Mouse (Mus musculus) embryonic facial prominence, embryonic 14.5 days (tissue): ENCODE results near the gene Chst8. TPM values are rescaled to one million over a fixed set of nuclear protein-coding genes. Genes with fewer than 3 reads are reported as not detected.

ENCODE experiments used
- ATAC-seq: fragments of 200-750 bp; cut with Nextera tagmentation; 2 replicates; pipeline ENCODE4 v1.8.0; 2017; ENCODE audit warnings: low read depth, moderate number of reproducible peaks, moderate TSS enrichment
- DNase-seq: peaks from one replicate; pipeline ENCODE4 v3.0.0-alpha.2; 2015; ENCODE audit warnings: low spot score
- H3K27ac ChIP-seq: fragments of 300-500 bp; sonication (generic); replicated peaks from 2 replicates; pipeline ENCODE4 v1.5.1; 2014; ENCODE audit warnings: low read depth, mild to moderate bottlenecking, low read length, moderate library complexity
- H3K27me3 ChIP-seq: fragments of 300-500 bp; sonication (generic); replicated peaks from 2 replicates; pipeline ENCODE4 v1.6.1; 2014; ENCODE audit warnings: low read length; ENCODE audit not compliant: control insufficient read depth, insufficient read depth
- H3K36me3 ChIP-seq: fragments of 300-500 bp; sonication (generic); 2 replicates; pipeline ENCODE4 v1.6.1; 2014; ENCODE audit warnings: low read length, mixed read lengths; ENCODE audit not compliant: control insufficient read depth, insufficient read depth
- H3K4me1 ChIP-seq: fragments of 300-500 bp; sonication (generic); 2 replicates; pipeline ENCODE4 v1.6.1; 2014; ENCODE audit warnings: antibody characterized with exemption, low read length; ENCODE audit not compliant: control insufficient read depth, insufficient read depth
- H3K4me2 ChIP-seq: fragments of 300-500 bp; sonication (generic); 2 replicates; pipeline ENCODE4 v1.6.1; 2014; ENCODE audit warnings: low read depth, mild to moderate bottlenecking, low read length, moderate library complexity, mixed read lengths
- H3K4me3 ChIP-seq: fragments of 300-500 bp; sonication (generic); 2 replicates; pipeline ENCODE4 v1.5.1; 2014; ENCODE audit warnings: low read depth, mild to moderate bottlenecking, low read length
- H3K9ac ChIP-seq: fragments of 300-500 bp; sonication (generic); 2 replicates; pipeline ENCODE4 v1.6.1; 2014; ENCODE audit warnings: low read depth, mild to moderate bottlenecking, low read length, moderate library complexity, mixed read lengths
- H3K9me3 ChIP-seq: fragments of 300-500 bp; sonication (generic); 2 replicates; pipeline ENCODE4 v1.6.1; 2016; ENCODE audit warnings: low read length; ENCODE audit not compliant: control insufficient read depth
- WGBS: fragments of 180-500 bp; shearing (Covaris S2); extraction: QIAGEN DNeasy Blood & Tissue Kit; methylation state at CpG from one replicate; pipeline ENCODE4 v1.1.7; 2014; 5-methylcytosine and 5-hydroxymethylcytosine counted together
- polyA plus RNA-seq: library from polyadenylated mRNA; unstranded; fragments of >200 nt; fragmentation: Nextera tagmentation; extraction: Ambion mirVana; gene quantifications from 2 replicates; pipeline ENCODE4 v1.2.1, GENCODE M21; 2014

Chst8 gene
- polyA plus RNA-seq, 1 experiment from 2014 or later: 5.3 TPM

- DNase-seq: no peak
- no peaks in the 10 kb centered on the region for H3K4me1 ChIP-seq
- no peaks in the 10 kb centered on the region for H3K27me3 ChIP-seq
- H3K27ac ChIP-seq: no peak overlapping the region
- no peak overlapping the region for H3K9ac ChIP-seq
- no peaks in the 10 kb centered on the region for H3K9me3 ChIP-seq
- H3K4me2 ChIP-seq: no peak overlapping the region
- 67% methylated on average over 4 of the region's 4 CpGs for WGBS
- 0 out of 2 replicates have a peak, but pooled peaks have one; percentile 13 for ATAC-seq
- no peaks in the 10 kb centered on the region for H3K36me3 ChIP-seq
- H3K4me3 ChIP-seq: no peak overlapping the region
These were observed 119.4 kb downstream of the Chst8 start for GRCm38 (mm10) chr7:34693072-34693471.

DNA sequence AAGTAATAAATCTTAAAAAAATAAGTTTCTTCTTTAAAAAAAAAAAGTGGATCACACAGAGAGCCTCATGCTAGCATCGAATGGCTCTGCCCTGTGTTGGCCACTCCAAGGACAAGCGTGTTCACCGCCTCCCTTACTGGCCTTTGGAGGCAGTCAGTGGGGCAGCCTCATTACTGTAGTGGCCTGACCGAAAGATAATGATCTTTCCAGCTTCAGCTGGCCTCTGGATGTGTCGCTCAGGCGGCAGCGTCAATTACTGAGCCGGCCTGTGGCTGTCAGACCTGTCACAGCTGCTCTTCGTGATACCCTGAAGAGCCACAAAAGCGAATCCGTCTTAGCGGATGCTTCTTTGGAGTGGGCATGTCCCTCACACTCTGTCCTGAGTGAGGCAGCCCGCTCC lies 122.4 kb downstream of the Chst8 start:
- WGBS: 54% methylated on average over 13 of the region's 13 CpGs
- no peaks in the 10 kb centered on the region for H3K9me3 ChIP-seq
- H3K4me3 ChIP-seq: no peak overlapping the region
- H3K27ac ChIP-seq: no peak overlapping the region
- H3K9ac ChIP-seq: no peak overlapping the region
- no peak for ATAC-seq
- H3K27me3 ChIP-seq: 0 out of 2 replicates have a peak, but pooled peaks cover 6% of the 10 kb centered on the region
- DNase-seq: peak; percentile 45
- H3K4me1 ChIP-seq: no peaks in the 10 kb centered on the region
- H3K4me2 ChIP-seq: no peak overlapping the region
- no peaks in the 10 kb centered on the region for H3K36me3 ChIP-seq

DNA sequence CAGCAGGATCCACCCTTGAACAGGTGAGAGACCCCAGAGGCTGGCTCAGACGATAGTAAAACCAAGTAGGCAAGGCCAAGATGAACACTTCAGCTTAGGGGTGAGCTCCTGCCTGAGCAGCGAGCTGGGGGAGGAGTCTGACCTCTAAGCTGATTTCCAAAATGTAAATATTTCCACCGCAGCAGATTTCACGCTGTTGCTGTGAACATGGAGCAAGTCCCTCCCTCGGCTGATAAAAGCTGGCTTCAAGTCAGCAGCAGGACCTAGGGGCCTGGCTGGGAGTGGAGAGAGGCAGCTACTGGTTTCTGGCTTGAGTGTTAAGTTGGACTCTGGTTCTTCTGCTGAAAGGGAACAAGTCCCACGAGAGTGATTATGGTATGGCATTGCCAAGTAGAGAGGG lies 123.5 kb downstream of the Chst8 start:
- DNase-seq: peak; percentile 69
- H3K27ac ChIP-seq: no peak overlapping the region
- H3K4me1 ChIP-seq: no peaks in the 10 kb centered on the region
- H3K4me2 ChIP-seq: no peak overlapping the region
- no peak for ATAC-seq
- H3K36me3 ChIP-seq: no peaks in the 10 kb centered on the region
- no peaks in the 10 kb centered on the region for H3K9me3 ChIP-seq
- WGBS: 25% methylated on average over 5 of the region's 6 CpGs
- no peak overlapping the region for H3K9ac ChIP-seq
- H3K4me3 ChIP-seq: no peak overlapping the region
- 0 out of 2 replicates have a peak, but pooled peaks cover 6% of the 10 kb centered on the region for H3K27me3 ChIP-seq

DNA sequence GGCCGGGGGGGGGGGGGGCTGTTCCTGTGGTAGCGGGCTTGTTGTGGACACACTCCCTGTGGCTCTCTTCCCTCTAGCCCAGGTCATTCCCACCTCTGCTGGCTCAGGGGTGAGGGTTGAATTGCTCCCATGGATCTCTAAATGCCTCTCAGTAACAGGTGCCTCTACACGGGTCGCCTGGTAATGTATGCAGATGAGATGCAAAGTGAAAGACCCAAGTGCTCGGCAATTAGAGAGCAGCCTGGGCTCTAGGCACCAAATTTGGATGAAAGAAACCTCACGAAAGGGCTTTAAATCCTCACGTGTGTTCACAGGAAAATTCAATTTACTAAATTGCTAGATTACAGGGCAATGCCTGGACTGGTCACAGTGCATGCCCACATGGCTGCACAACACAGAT lies 126.7 kb downstream of the Chst8 start:
- ATAC-seq: no peak
- Histone ChIP-seq H3K9ac (no peak overlapping the region), H3K27ac (no peak overlapping the region), H3K36me3 (no peaks in the 10 kb centered on the region), H3K4me2 (no peak overlapping the region), H3K4me1 (no peaks in the 10 kb centered on the region), H3K27me3 (0 out of 2 replicates have a peak, but pooled peaks cover 9% of the 10 kb centered on the region), H3K9me3 (no peaks in the 10 kb centered on the region), H3K4me3 (no peak overlapping the region)
- 49% methylated on average over 7 of the region's 7 CpGs for WGBS
- no peak for DNase-seq

GRCm38 (mm10) chr7:34685176-34685575 lies 127.3 kb downstream of the Chst8 start:
- WGBS: 56% methylated on average over 4 of the region's 4 CpGs
- Histone ChIP-seq H3K4me2 (no peak overlapping the region), H3K27me3 (0 out of 2 replicates have a peak, but pooled peaks cover 10% of the 10 kb centered on the region), H3K9me3 (no peaks in the 10 kb centered on the region), H3K36me3 (no peaks in the 10 kb centered on the region), H3K27ac (no peak overlapping the region), H3K4me1 (no peaks in the 10 kb centered on the region), H3K9ac (no peak overlapping the region), H3K4me3 (no peak overlapping the region)
- DNase-seq (no peak), ATAC-seq (no peak)

DNA sequence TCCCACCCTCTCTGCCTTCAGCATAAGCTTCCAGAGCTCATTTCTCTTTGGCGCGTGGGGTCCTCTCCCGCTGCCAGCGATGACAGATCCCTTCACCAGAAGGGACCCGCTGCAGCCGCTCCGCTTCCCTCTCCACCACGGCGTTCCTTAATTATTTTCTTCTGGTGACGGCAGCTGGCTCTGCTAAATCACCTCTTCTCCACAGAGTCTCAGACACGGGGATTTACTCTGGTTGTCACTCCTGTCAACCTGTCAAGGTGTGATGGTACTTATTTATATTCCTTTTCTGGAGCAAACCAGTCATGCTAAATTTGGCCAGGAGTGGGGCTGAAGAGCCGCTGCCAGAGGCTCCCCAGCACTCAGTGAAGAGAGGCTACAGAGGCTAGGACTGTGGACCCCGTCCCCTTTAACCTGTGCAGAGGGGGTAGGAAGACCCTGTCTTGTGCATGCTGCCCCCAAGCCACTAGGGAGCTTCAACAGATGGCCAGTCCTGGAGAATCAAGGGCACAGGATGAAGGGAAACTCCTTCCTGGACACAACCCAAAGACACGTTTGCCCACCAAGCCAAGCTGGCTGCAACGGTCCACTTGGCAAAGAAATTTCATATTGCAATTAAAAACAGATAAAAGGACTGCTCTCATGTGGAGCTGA lies 131.6 kb downstream of the Chst8 start:
- no peaks in the 10 kb centered on the region for H3K4me1 ChIP-seq
- no peaks in the 10 kb centered on the region for H3K36me3 ChIP-seq
- H3K27me3 ChIP-seq: peaks cover 6% of the 10 kb centered on the region
- no peak overlapping the region for H3K27ac ChIP-seq
- 39% methylated on average over 15 of the region's 15 CpGs for WGBS
- DNase-seq: no peak
- no peak overlapping the region for H3K9ac ChIP-seq
- no peak overlapping the region for H3K4me3 ChIP-seq
- H3K9me3 ChIP-seq: no peaks in the 10 kb centered on the region
- H3K4me2 ChIP-seq: no peak overlapping the region
- ATAC-seq: no peak

DNA sequence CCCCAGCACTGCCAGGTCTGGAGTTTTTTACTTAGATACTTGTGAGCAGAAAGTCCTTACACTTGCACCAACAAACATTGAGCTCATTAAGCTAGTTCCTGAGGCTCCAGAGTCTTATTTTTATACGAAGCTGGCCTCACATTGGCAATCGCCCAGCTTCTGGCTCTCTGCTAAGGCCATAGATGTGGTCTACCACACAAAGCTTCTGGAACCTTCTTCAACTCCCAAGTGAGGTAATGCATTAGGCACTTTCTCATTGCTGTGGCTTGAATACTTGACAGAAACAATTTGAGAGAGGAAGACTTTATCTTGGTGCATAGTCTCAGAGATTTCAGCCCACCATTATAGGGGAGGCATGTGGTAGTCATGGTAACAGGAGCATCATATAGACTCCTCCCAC lies 132.6 kb downstream of the Chst8 start:
- Histone ChIP-seq H3K27ac (no peak overlapping the region), H3K27me3 (peaks cover 17% of the 10 kb centered on the region), H3K4me1 (no peaks in the 10 kb centered on the region), H3K36me3 (no peaks in the 10 kb centered on the region), H3K9ac (no peak overlapping the region), H3K4me3 (no peak overlapping the region), H3K9me3 (no peaks in the 10 kb centered on the region), H3K4me2 (no peak overlapping the region)
- 65% methylated on average over 2 of the region's 2 CpGs for WGBS
- DNase-seq (peak; percentile 45), ATAC-seq (no peak)

DNA sequence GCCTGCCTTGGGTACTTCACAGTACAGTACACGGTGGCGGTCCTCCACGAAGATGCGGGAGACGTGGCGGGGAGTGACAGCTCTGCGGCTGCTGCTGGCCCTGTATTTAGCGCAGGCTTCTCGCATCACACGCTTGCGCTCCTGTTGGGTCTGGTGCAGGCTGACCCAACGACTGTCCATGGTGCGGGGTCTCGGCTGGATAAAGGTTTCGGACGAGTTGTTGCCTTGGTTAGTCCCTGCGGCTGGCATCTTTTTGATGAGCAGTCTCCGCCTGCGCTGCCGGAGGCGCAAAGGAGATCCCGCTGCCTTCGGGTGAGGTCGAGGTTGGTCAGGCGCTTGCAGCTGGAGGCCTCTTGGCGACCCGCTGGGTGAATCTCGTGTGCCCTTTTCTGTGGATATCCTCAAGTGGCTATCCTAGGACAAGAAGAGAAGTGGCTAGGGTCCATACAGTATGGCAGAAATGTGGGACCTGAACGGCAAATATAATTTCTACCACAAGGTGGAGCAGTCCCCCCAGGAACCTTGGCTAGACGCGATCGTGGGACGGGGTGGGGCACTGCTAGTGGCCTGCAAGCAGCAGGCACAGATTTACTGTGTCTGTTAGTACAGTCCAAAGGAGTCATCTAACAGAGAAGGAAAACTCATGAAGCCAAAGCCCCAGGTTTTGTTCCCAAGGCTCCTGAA lies 136.5 kb downstream of the Chst8 start:
- Histone ChIP-seq H3K4me2 (peak overlapping the region; percentile 54), H3K4me3 (peak overlapping the region; percentile 27), H3K9me3 (no peaks in the 10 kb centered on the region), H3K9ac (peak overlapping the region; percentile 46), H3K27me3 (peaks cover 37% of the 10 kb centered on the region), H3K4me1 (no peaks in the 10 kb centered on the region), H3K36me3 (no peaks in the 10 kb centered on the region), H3K27ac (no peak overlapping the region)
- 9% methylated on average over 33 of the region's 33 CpGs for WGBS
- ATAC-seq: no peak
- DNase-seq: peak; percentile 85
